Mouse (Mus musculus) adrenal gland, postnatal 4 days (tissue): ENCODE measurements around the gene Sept8. TPM values are rescaled to one million over a fixed set of nuclear protein-coding genes. Genes with fewer than 3 reads are reported as not detected.
A peak's percentile ranks its signal among the peaks of the same experiment; 100 is the strongest.

ENCODE experiments used
- DNase-seq, 2 experiments: peaks; one replicate each; pipeline ENCODE4 v3.0.0; 2021 to 2022; ENCODE audit warnings: low spot score in 2 of 2, mixed read lengths in 2 of 2
- long read RNA-seq, 2 experiments: library from polyadenylated mRNA; stranded (forward); transcript quantifications; one replicate each; pipeline ENCODE4 v2.0.0; 2021
- total RNA-seq, 2 experiments: library from RNA; stranded (reverse); gene quantifications; 2 replicates each; pipeline ENCODE4 v1.2.3; 2021

Sept8 gene
- 10 to 100 TPM; 60.4 to 65.7 TPM for total RNA-seq
- long read RNA-seq, experiment 1, full-length matches to known transcripts: 5 of 10 reads
- long read RNA-seq, experiment 1, partial matches to known transcripts: 0 of 10 reads
- long read RNA-seq, experiment 1, other reads (novel, unspliced or antisense): 5 of 10 reads
- long read RNA-seq, experiment 2, full-length matches to known transcripts: 10 of 19 reads
- long read RNA-seq, experiment 2, partial matches to known transcripts: 1 of 19 reads
- long read RNA-seq, experiment 2, other reads (novel, unspliced or antisense): 8 of 19 reads

- DNase-seq: peak in 1 of 2 experiments; percentile 27
Observed at GRCm38 (mm10) chr11:53519207-53520121, at the start of gene Sept8. Gene Sept8 (plus strand): TSS chr11:53519257.

- no peak for DNase-seq
Observed at GRCm38 (mm10) chr11:53469294-53469967, 49.6 kb upstream of the Sept8 start.

- peak; percentile 70 to 75 for DNase-seq
Observed at GRCm38 (mm10) chr11:53469968-53470695, 48.9 kb upstream of the Sept8 start, which contains the start of gene Gm9837. Gene Gm9837 (minus strand): TSS chr11:53470479.

- DNase-seq: no peak
Observed at GRCm38 (mm10) chr11:53472709-53473108, 46.3 kb upstream of the Sept8 start.

- DNase-seq: no peak
Observed at GRCm38 (mm10) chr11:53475620-53476019, 43.4 kb upstream of the Sept8 start.

GRCm38 (mm10) chr11:53477833-53478232, 41.2 kb upstream of the Sept8 start:
- no peak for DNase-seq

GRCm38 (mm10) chr11:53478383-53479170, 40.5 kb upstream of the Sept8 start:
- DNase-seq: no peak

- no peak for DNase-seq
Observed at GRCm38 (mm10) chr11:53479171-53479782, 39.8 kb upstream of the Sept8 start.

GRCm38 (mm10) chr11:53479783-53480301, 39.2 kb upstream of the Sept8 start, which contains the start of the genes Gm9945 and Sowaha:
Gene Gm9945 (plus strand): TSS chr11:53480166.
Gene Sowaha (minus strand): TSS chr11:53480274.
- no peak for DNase-seq

- DNase-seq: no peak
Observed at GRCm38 (mm10) chr11:53481088-53481730, 37.8 kb upstream of the Sept8 start.

GRCm38 (mm10) chr11:53483159-53483891, 35.7 kb upstream of the Sept8 start:
- no peak for DNase-seq

- DNase-seq: no peak
Observed at GRCm38 (mm10) chr11:53485719-53486118, 33.3 kb upstream of the Sept8 start.

GRCm38 (mm10) chr11:53486351-53486750, 32.7 kb upstream of the Sept8 start:
- no peak for DNase-seq

- DNase-seq: no peak
Observed at GRCm38 (mm10) chr11:53486822-53487594, 32.0 kb upstream of the Sept8 start.

- DNase-seq: no peak
Observed at GRCm38 (mm10) chr11:53489007-53489406, 30.1 kb upstream of the Sept8 start.

GRCm38 (mm10) chr11:53489421-53489820, 29.6 kb upstream of the Sept8 start:
- no peak for DNase-seq

GRCm38 (mm10) chr11:53491954-53492401, 27.1 kb upstream of the Sept8 start:
- DNase-seq: no peak
